Mouse (Mus musculus) E14TG2a.4 (cell line): ENCODE data around the gene Klhl40.

Source experiments
- H3K27me3 ChIP-seq: 2 replicates; pipeline ENCODE4 v1.6.1; 2014; ENCODE audit warnings: low read length, control low read depth; ENCODE audit not compliant: insufficient read depth
- H3K36me3 ChIP-seq: 2 replicates; pipeline ENCODE4 v1.6.1; 2014; ENCODE audit warnings: low read length, control low read depth; ENCODE audit not compliant: insufficient read depth
- H3K4me1 ChIP-seq: replicated peaks from 2 replicates; pipeline ENCODE4 v1.6.1; 2014; ENCODE audit warnings: low read depth, low read length, control low read depth
- H3K4me3 ChIP-seq: replicated peaks from 2 replicates; pipeline ENCODE4 v1.5.1; 2014; ENCODE audit warnings: mild to moderate bottlenecking, low read length
- H3K9me3 ChIP-seq: 2 replicates; pipeline ENCODE4 v1.6.1; 2014; ENCODE audit warnings: low read length, control low read depth
- CTCF ChIP-seq: conservative IDR thresholded peaks from 2 replicates; pipeline ENCODE4 v1.5.1; 2014; ENCODE audit warnings: low read length
- NANOG ChIP-seq: IDR thresholded peaks from 2 replicates; pipeline ENCODE4 v1.6.1; 2014; ENCODE audit warnings: borderline replicate concordance, low read length, mixed read lengths
- POU5F1 ChIP-seq: IDR thresholded peaks from 2 replicates; pipeline ENCODE4 v1.6.1; 2014; ENCODE audit warnings: low read length, borderline replicate concordance

Klhl40 gene

GRCm38 (mm10) chr9:121763716-121764115, 13.7 kb upstream of the Klhl40 start:
- Histone ChIP-seq H3K9me3 (no peaks in the 10 kb centered on the region), H3K4me3 (no peak overlapping the region), H3K36me3 (no peaks in the 10 kb centered on the region), H3K4me1 (peaks cover 60% of the 10 kb centered on the region), H3K27me3 (peaks cover 67% of the 10 kb centered on the region)
- TF ChIP-seq NANOG (no peak), CTCF (no peak), POU5F1 (no peak)

GRCm38 (mm10) chr9:121765166-121765855, 12.1 kb upstream of the Klhl40 start:
- Histone ChIP-seq H3K9me3 (no peaks in the 10 kb centered on the region), H3K27me3 (peaks cover 62% of the 10 kb centered on the region), H3K4me3 (no peak overlapping the region), H3K4me1 (peaks cover 69% of the 10 kb centered on the region), H3K36me3 (no peaks in the 10 kb centered on the region)
- TF ChIP-seq POU5F1 (no peak), NANOG (no peak), CTCF (no peak)

- Histone ChIP-seq H3K4me1 (peaks cover 21% of the 10 kb centered on the region), H3K4me3 (no peak overlapping the region), H3K36me3 (no peaks in the 10 kb centered on the region), H3K27me3 (peaks cover 32% of the 10 kb centered on the region), H3K9me3 (no peaks in the 10 kb centered on the region)
- TF ChIP-seq CTCF (no peak), NANOG (no peak), POU5F1 (no peak)
Observed at GRCm38 (mm10) chr9:121772412-121772811, 5.0 kb upstream of the Klhl40 start.

- H3K4me1 ChIP-seq, result peaks cover 13% of the 10 kb centered on the region
- H3K27me3 ChIP-seq, result peaks cover 64% of the 10 kb centered on the region
- TF ChIP-seq CTCF (no peak), POU5F1 (no peak), NANOG (no peak)
Observed at GRCm38 (mm10) chr9:121775951-121776350, 1.5 kb upstream of the Klhl40 start.

GRCm38 (mm10) chr9:121776511-121776910, 896 bp upstream of the Klhl40 start:
- TF ChIP-seq CTCF, result no peak
- TF ChIP-seq NANOG, result no peak
- no peak for TF ChIP-seq POU5F1
- Histone ChIP-seq H3K27me3 (peaks cover 69% of the 10 kb centered on the region), H3K36me3 (no peaks in the 10 kb centered on the region)

More at GRCm38 (mm10) chr9:121775951-121776350, 1.5 kb upstream of the Klhl40 start:
- Histone ChIP-seq H3K9me3 (no peaks in the 10 kb centered on the region), H3K36me3 (no peaks in the 10 kb centered on the region), H3K4me3 (no peak overlapping the region)

GRCm38 (mm10) chr9:121778066-121778624, 738 bp downstream of the Klhl40 start:
- peaks cover 80% of the 10 kb centered on the region for H3K27me3 ChIP-seq
- peak overlapping the region; percentile 70 for H3K4me3 ChIP-seq
- peaks cover 13% of the 10 kb centered on the region for H3K4me1 ChIP-seq
- TF ChIP-seq POU5F1 (no peak), NANOG (no peak), CTCF (no peak)
- H3K36me3 ChIP-seq, result no peaks in the 10 kb centered on the region
- no peaks in the 10 kb centered on the region for H3K9me3 ChIP-seq

More at GRCm38 (mm10) chr9:121776511-121776910, 896 bp upstream of the Klhl40 start:
- Histone ChIP-seq H3K4me1 (peaks cover 13% of the 10 kb centered on the region), H3K9me3 (no peaks in the 10 kb centered on the region), H3K4me3 (no peak overlapping the region)

- Histone ChIP-seq H3K27me3 (peaks cover 91% of the 10 kb centered on the region), H3K4me3 (no peak overlapping the region), H3K9me3 (no peaks in the 10 kb centered on the region), H3K36me3 (no peaks in the 10 kb centered on the region), H3K4me1 (no peaks in the 10 kb centered on the region; the same call in 1 of the 2 replicates)
- TF ChIP-seq CTCF, result no peak
- no peak for TF ChIP-seq NANOG
- no peak for TF ChIP-seq POU5F1
Observed at GRCm38 (mm10) chr9:121784801-121785200, 7.4 kb downstream of the Klhl40 start.

- H3K36me3 ChIP-seq, result no peaks in the 10 kb centered on the region
- H3K4me1 ChIP-seq, result no peaks in the 10 kb centered on the region; the same call in 1 of the 2 replicates
- no peak overlapping the region for H3K4me3 ChIP-seq
- no peaks in the 10 kb centered on the region for H3K9me3 ChIP-seq
- TF ChIP-seq POU5F1 (no peak), NANOG (no peak), CTCF (no peak)
- H3K27me3 ChIP-seq, result peaks cover 88% of the 10 kb centered on the region
Observed at GRCm38 (mm10) chr9:121785261-121785660, 7.9 kb downstream of the Klhl40 start.

GRCm38 (mm10) chr9:121786359-121786758, 9.0 kb downstream of the Klhl40 start:
- TF ChIP-seq POU5F1 (no peak), CTCF (no peak), NANOG (no peak)
- H3K4me1 ChIP-seq, result peaks cover under 1% of the 10 kb centered on the region
- H3K36me3 ChIP-seq, result no peaks in the 10 kb centered on the region
- H3K27me3 ChIP-seq, result peaks cover 88% of the 10 kb centered on the region
- H3K4me3 ChIP-seq, result no peak overlapping the region
- H3K9me3 ChIP-seq, result no peaks in the 10 kb centered on the region
